ENCODE assay signal across 22 mouse cellular contexts in genomic region chr14:74650001-74650400, GRCm38 (mm10). TPM values are rescaled to one million over a fixed set of nuclear protein-coding genes. Genes with fewer than 3 reads are reported as not detected.
"Had no signal": no experiment of that assay in that cellular context is flagged by ENCODE, and none has a peak within 500 bp of the region (broad histone marks: within the 10 kb centered on the region; RNA-seq: fewer than 3 reads in every experiment).

No protein-coding gene starts in this region.

- H3K4me1 ChIP-seq: limb, embryonic 12.5 days; limb, embryonic 15.5 days; midbrain, embryonic 10.5 days; midbrain, embryonic 13.5 days; neural tube, embryonic 13.5 days had no signal

- H3K27me3 ChIP-seq: limb, embryonic 12.5 days; limb, embryonic 15.5 days; liver, embryonic 15.5 days; midbrain, embryonic 13.5 days; neural tube, embryonic 13.5 days had no signal

- ATAC-seq: hindbrain, postnatal 0 days; inflammation-experienced regulatory T-cells, adult 6 months; lung, postnatal 0 days; midbrain, embryonic 13.5 days; midbrain, embryonic 16.5 days had no signal

- H3K4me3 ChIP-seq: layer of hippocampus, adult 2 months; limb, embryonic 12.5 days; limb, embryonic 15.5 days; liver, embryonic 15.5 days; midbrain, embryonic 10.5 days; midbrain, embryonic 13.5 days; myocyte; neural tube, embryonic 13.5 days had no signal

- DNase-seq: kidney, adult 18-20 months; kidney, adult 9 months; kidney, postnatal 25 days; layer of hippocampus, adult 9-11 months; lung, embryonic 14.5 days; thymus, adult 2 months; thymus, postnatal 14 days; thymus, postnatal 4 days had no signal

- H3K4me2 ChIP-seq: limb, embryonic 12.5 days; limb, embryonic 15.5 days; liver, embryonic 15.5 days; lung, embryonic 14.5 days; midbrain, embryonic 13.5 days; neural tube, embryonic 13.5 days had no signal

- H3K9ac ChIP-seq: limb, embryonic 12.5 days; limb, embryonic 15.5 days; liver, embryonic 15.5 days; lung, embryonic 14.5 days; midbrain, embryonic 13.5 days; neural tube, embryonic 13.5 days had no signal

- H3K9me3 ChIP-seq: limb, embryonic 12.5 days; limb, embryonic 15.5 days; liver, embryonic 15.5 days; midbrain, embryonic 10.5 days; midbrain, embryonic 13.5 days; neural tube, embryonic 13.5 days had no signal

- H3K27ac ChIP-seq: hindbrain, postnatal 0 days; layer of hippocampus, adult 2 months; limb, embryonic 12.5 days; limb, embryonic 15.5 days; liver, embryonic 15.5 days; macrophage; midbrain, embryonic 10.5 days; midbrain, embryonic 13.5 days; neural tube, embryonic 13.5 days; stomach, postnatal 0 days had no signal

- H3K36me3 ChIP-seq: limb, embryonic 12.5 days; limb, embryonic 15.5 days; liver, embryonic 15.5 days; midbrain, embryonic 10.5 days; midbrain, embryonic 13.5 days; neural tube, embryonic 13.5 days had no signal

RNA-seq across cellular contexts. Expression of gene Htr2a, which starts 9.4 kb away (rescaled TPM):
- polyA plus RNA-seq: myocyte had no signal
